Mouse (Mus musculus) stomach, postnatal 0 days (tissue): ENCODE data around the gene Nr1i2. TPM values are rescaled to one million over a fixed set of nuclear protein-coding genes. Genes with fewer than 3 reads are reported as not detected.

Experiments
- ATAC-seq: fragments of 200-750 bp; cut with Nextera tagmentation; 2 replicates; pipeline ENCODE4 v1.8.0; 2017; ENCODE audit not compliant: low FRiP score, low TSS enrichment
- DNase-seq: peaks from one replicate; pipeline ENCODE4 v3.0.0-alpha.2; 2016; ENCODE audit warnings: low spot score
- H3K27ac ChIP-seq: fragments of 300-500 bp; sonication (generic); replicated peaks from 2 replicates; pipeline ENCODE4 v1.5.1; 2014; ENCODE audit warnings: mild to moderate bottlenecking, control low read depth
- H3K27me3 ChIP-seq: fragments of 300-500 bp; sonication (generic); 2 replicates; pipeline ENCODE4 v1.6.1; 2014; ENCODE audit warnings: low read length; ENCODE audit not compliant: control insufficient read depth, insufficient read depth
- H3K36me3 ChIP-seq: fragments of 300-500 bp; sonication (generic); 2 replicates; pipeline ENCODE4 v1.6.1; 2014; ENCODE audit warnings: low read length, mixed read lengths; ENCODE audit not compliant: control insufficient read depth, insufficient read depth
- H3K4me1 ChIP-seq: fragments of 300-500 bp; sonication (generic); replicated peaks from 2 replicates; pipeline ENCODE4 v1.6.1; 2014; ENCODE audit warnings: antibody characterized with exemption; ENCODE audit not compliant: control insufficient read depth, insufficient read depth
- H3K4me2 ChIP-seq: fragments of 300-500 bp; sonication (generic); replicated peaks from 2 replicates; pipeline ENCODE4 v1.6.1; 2014; ENCODE audit warnings: low read depth, mild to moderate bottlenecking, control low read depth, moderate library complexity
- H3K4me3 ChIP-seq: fragments of 300-500 bp; sonication (generic); 2 replicates; pipeline ENCODE4 v1.5.1; 2014; ENCODE audit warnings: low read depth, low read length, control low read depth
- H3K9ac ChIP-seq: fragments of 300-500 bp; sonication (generic); 2 replicates; pipeline ENCODE4 v1.6.1; 2014; ENCODE audit warnings: mild to moderate bottlenecking, low read length, control low read depth, mixed read lengths
- H3K9me3 ChIP-seq: fragments of 300-500 bp; sonication (generic); 2 replicates; pipeline ENCODE4 v1.6.1; 2016; ENCODE audit warnings: low read length; ENCODE audit not compliant: control insufficient read depth
- CTCF ChIP-seq: IDR thresholded peaks from 2 replicates; pipeline ENCODE4 v1.5.1; 2016; ENCODE audit warnings: antibody characterized with exemption, low read depth, mild to moderate bottlenecking, moderate library complexity
- EP300 ChIP-seq: optimal IDR thresholded peaks from 2 replicates; pipeline ENCODE3; 2016; ENCODE audit warnings: antibody characterized with exemption
- WGBS: fragments of 180-500 bp; shearing (Covaris S2); extraction: QIAGEN DNeasy Blood & Tissue Kit; methylation state at CpG from one replicate; pipeline ENCODE4 v1.1.7; 2014; 5-methylcytosine and 5-hydroxymethylcytosine counted together
- polyA plus RNA-seq: library from polyadenylated mRNA; unstranded; fragments of >200 nt; fragmentation: Nextera tagmentation; extraction: Ambion mirVana; gene quantifications from 2 replicates; pipeline ENCODE4 v1.2.1, GENCODE M21; 2015

Nr1i2 gene
- polyA plus RNA-seq, 1 experiment from 2014 or later, result 10.6 TPM

- DNase-seq, result no peak
- WGBS, result 54% methylated on average over 7 of the region's 7 CpGs
- no peak overlapping the region for H3K9ac ChIP-seq
- H3K36me3 ChIP-seq, result no peaks in the 10 kb centered on the region
- TF ChIP-seq EP300, result no peak
- no peak for TF ChIP-seq CTCF
- no peaks in the 10 kb centered on the region for H3K4me1 ChIP-seq
- H3K27me3 ChIP-seq, result no peaks in the 10 kb centered on the region
- no peak overlapping the region for H3K4me2 ChIP-seq
- H3K4me3 ChIP-seq, result no peak overlapping the region
- no peak overlapping the region for H3K27ac ChIP-seq
- no peak for ATAC-seq
- H3K9me3 ChIP-seq, result no peaks in the 10 kb centered on the region
These were observed 8.8 kb downstream of the Nr1i2 start for GRCm38 (mm10) chr16:38285801-38286200.

- no peaks in the 10 kb centered on the region for H3K27me3 ChIP-seq
- no peak overlapping the region for H3K4me3 ChIP-seq
- WGBS, result 44% methylated on average over 3 of the region's 3 CpGs
- no peaks in the 10 kb centered on the region for H3K9me3 ChIP-seq
- ATAC-seq, result no peak
- no peak overlapping the region for H3K4me2 ChIP-seq
- no peaks in the 10 kb centered on the region for H3K4me1 ChIP-seq
- no peak overlapping the region for H3K9ac ChIP-seq
- H3K27ac ChIP-seq, result peak overlapping the region; percentile 71; the same call in 1 of the 2 replicates
- DNase-seq, result no peak
- no peaks in the 10 kb centered on the region for H3K36me3 ChIP-seq
- TF ChIP-seq CTCF (no peak), EP300 (no peak)
These were observed 11.3 kb downstream of the Nr1i2 start for GRCm38 (mm10) chr16:38283300-38283699.

GRCm38 (mm10) chr16:38282559-38283160 is 12.0 kb downstream of the Nr1i2 start:
- Histone ChIP-seq H3K4me3 (no peak overlapping the region), H3K9ac (no peak overlapping the region), H3K9me3 (no peaks in the 10 kb centered on the region), H3K4me2 (no peak overlapping the region), H3K4me1 (no peaks in the 10 kb centered on the region), H3K27ac (peak overlapping the region; percentile 71), H3K27me3 (no peaks in the 10 kb centered on the region), H3K36me3 (no peaks in the 10 kb centered on the region)
- WGBS, result 70% methylated on average over 7 of the region's 7 CpGs
- DNase-seq (peak; percentile 70), ATAC-seq (peak; percentile 89)
- TF ChIP-seq CTCF (no peak), EP300 (no peak)

GRCm38 (mm10) chr16:38280951-38281350 is 13.7 kb downstream of the Nr1i2 start:
- Histone ChIP-seq H3K27ac (peak overlapping the region; percentile 61; the same call in 1 of the 2 replicates), H3K4me3 (no peak overlapping the region), H3K9ac (no peak overlapping the region), H3K9me3 (no peaks in the 10 kb centered on the region), H3K4me1 (no peaks in the 10 kb centered on the region), H3K36me3 (no peaks in the 10 kb centered on the region), H3K27me3 (no peaks in the 10 kb centered on the region), H3K4me2 (no peak overlapping the region)
- ATAC-seq (no peak), DNase-seq (peak; percentile 59)
- TF ChIP-seq CTCF (no peak), EP300 (no peak)
- WGBS, result 59% methylated on average over 7 of the region's 7 CpGs

- no peaks in the 10 kb centered on the region for H3K27me3 ChIP-seq
- no peaks in the 10 kb centered on the region for H3K9me3 ChIP-seq
- no peak overlapping the region for H3K9ac ChIP-seq
- H3K4me1 ChIP-seq, result no peaks in the 10 kb centered on the region
- no peak for DNase-seq
- no peak overlapping the region for H3K4me3 ChIP-seq
- H3K27ac ChIP-seq, result no peak overlapping the region
- no peak overlapping the region for H3K4me2 ChIP-seq
- ATAC-seq, result no peak
- TF ChIP-seq EP300 (no peak), CTCF (no peak)
- 89% methylated on average over 5 of the region's 5 CpGs for WGBS
- H3K36me3 ChIP-seq, result no peaks in the 10 kb centered on the region
These were observed 14.8 kb downstream of the Nr1i2 start for GRCm38 (mm10) chr16:38279794-38280193.

- Histone ChIP-seq H3K9me3 (no peaks in the 10 kb centered on the region), H3K4me3 (no peak overlapping the region), H3K27ac (no peak overlapping the region), H3K4me2 (no peak overlapping the region), H3K36me3 (no peaks in the 10 kb centered on the region), H3K27me3 (no peaks in the 10 kb centered on the region), H3K9ac (no peak overlapping the region), H3K4me1 (no peaks in the 10 kb centered on the region)
- 64% methylated on average over 2 of the region's 2 CpGs for WGBS
- ATAC-seq (no peak), DNase-seq (no peak)
- TF ChIP-seq CTCF (no peak), EP300 (no peak)
These were observed 19.9 kb downstream of the Nr1i2 start for GRCm38 (mm10) chr16:38274737-38275136.
